Mouse (Mus musculus): ENCODE measurements at regions not wholly inside any gene's neighbourhood (a gene's known extent, or its start where the extent isn't known, plus 50 kb on each side); places are given as distances from the start of the nearest gene placed in this dataset.

- in situ Hi-C loops (cut with MboI, MseI), result no loop called here
These were observed 254.6 kb downstream of the Atp23 start for GRCm38 (mm10) chr10:126646587-126646986.

DNA sequence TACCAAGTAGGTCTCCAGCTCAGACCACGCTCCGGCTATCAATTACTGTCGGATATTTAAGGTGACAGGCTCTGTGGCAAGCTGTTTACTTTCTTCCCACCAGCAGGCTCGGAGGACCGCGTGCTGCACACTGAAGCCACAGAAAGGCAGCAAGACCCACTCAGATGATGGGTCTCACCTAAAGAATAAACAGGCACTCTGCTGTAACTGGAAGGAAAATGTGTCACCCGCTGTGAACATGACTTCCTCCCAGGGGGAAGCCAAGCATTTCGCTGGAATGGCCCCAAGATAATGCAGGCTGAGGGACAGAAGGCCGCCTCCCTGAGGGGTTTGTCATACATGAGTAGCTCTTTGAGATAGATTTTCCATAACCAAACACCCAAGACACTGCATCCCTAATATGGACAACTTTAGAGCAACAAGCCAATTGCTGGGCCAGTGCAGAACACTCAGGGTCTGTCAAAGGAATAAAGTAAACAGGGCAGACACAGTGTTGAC lies 259.3 kb downstream of the Atp23 start:
- in situ Hi-C loops (cut with MboI, MseI), result loop anchor here (5.0 kb wide), 1 partner anchor 980 kb away; no protein-coding TSS in a partner anchor

DNA sequence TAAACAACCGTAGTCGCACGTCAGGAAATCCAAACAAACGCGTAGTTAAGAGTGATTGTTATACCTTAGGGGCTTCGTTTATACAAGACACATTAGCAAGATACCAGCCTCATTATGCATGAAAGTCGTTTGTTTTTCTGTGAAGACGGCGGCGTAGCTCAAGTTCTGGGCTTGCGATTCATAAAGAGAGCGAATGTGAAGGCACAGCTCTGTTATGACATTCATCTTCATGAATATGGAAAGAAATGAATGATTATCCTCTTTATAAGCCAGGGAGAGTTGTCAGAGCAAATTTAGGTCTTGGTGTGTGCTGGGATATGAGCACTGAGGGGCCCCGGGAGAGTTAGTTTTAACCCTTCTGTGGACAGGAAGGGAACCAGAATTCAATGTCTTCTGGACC lies 266.4 kb downstream of the Atp23 start:
- in situ Hi-C loops (cut with MboI, MseI), result no loop called here

- in situ Hi-C loops (cut with MboI, MseI), result no loop called here
These were observed 273.1 kb downstream of the Atp23 start for GRCm38 (mm10) chr10:126628057-126628456.

DNA sequence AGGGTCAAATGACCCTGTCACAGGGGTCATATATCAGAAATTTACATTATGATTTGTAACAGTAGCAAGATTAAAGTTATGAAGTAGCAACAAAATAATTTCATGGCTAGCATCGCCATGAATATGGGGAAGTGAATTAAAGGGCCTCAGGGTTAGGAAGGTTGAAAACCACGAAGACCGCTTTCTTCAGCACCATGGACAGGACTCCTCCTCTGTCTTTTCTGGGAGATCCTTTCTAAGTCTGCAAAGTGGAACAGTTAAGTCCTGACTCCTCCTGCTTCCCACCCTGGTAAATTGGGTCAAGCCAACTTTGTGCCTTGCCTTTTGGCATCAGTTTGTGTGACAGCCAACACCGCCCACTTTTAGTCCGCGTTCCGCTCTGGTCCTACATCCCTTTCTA lies 275.7 kb downstream of the Atp23 start:
- in situ Hi-C loops (cut with MboI, MseI), result no loop called here

DNA sequence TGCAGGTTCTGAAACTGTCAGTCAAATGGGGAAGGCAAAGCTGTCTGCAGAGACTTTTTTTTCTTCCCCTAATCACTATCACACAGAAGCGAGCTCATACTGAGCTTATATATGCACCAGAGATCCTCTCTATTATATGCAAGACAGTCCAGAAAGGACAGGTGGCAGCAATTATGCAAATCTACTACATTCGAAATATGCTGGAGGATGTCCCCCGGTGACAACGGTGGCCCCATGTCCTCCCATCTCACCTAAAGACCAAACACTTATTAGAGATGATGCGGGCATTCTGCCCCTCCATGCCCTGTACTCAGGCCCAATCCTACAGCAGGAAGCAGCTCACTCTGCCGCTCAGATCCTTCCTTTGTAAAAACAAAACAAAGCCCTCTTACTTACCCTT lies 280.4 kb downstream of the Atp23 start:
- in situ Hi-C loops (cut with MboI, MseI), result no loop called here

DNA sequence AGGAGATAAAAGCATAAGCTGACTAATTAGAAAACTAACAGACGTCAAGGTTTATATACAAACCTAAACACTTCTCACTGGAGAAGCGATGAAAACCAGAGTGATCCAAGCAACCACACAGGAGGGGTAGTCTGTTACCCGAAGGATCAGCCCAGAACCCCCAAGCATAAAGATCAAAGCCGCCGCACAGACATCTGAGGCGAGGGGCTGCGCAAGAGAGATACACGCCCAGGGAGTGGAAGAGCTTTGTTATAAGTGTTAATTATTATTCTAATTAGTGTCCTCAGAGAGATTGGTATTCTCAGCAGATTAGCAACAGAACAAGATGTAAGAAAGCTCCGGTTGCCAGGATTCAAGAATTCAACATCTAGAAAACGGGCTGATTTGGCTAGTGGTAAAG lies 281.2 kb downstream of the Atp23 start:
- in situ Hi-C loops (cut with MboI, MseI), result no loop called here

DNA sequence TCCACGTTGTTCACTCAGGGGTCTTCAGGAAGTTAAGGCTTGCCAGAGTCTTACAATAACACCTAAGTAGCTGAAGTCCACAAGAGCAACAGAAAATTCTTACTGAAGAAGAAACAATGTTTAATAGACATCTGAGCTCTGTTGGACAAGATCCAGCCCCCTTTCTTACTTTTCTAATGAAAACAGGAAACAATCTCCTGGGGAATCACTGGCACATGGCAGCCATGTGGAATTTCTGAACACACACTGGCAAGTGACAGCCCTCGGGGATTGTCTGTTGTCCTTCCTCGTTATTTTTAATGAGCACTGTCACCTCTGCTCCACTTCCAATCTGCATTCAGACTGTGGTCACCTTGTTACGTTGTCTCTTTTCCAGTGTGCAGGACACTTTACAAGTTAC lies 288.9 kb downstream of the Atp23 start:
- in situ Hi-C loops (cut with MboI, MseI), result no loop called here

DNA sequence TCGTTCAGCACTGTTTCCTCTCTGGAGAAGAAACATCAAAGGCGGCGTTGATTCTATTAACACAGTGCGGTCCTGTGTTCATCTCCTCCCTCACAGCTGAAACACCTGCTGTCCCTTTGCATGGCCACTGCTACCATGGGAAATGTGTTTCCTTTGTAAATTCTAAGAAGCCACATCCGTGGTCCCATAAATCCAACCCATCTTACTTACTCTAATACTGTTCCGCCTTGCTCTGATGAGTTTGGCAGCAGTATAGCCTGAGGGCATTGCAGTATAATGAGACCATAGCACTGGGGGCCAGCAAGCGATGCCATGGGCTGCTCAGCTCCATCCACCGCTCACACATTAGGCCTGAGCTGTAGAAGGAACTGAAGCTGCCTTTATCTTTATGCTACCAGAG lies 290.6 kb downstream of the Atp23 start:
- in situ Hi-C loops (cut with MboI, MseI), result no loop called here

- in situ Hi-C loops (cut with MboI, MseI), result no loop called here
These were observed 301.5 kb downstream of the Atp23 start for GRCm38 (mm10) chr10:126599686-126600085.

DNA sequence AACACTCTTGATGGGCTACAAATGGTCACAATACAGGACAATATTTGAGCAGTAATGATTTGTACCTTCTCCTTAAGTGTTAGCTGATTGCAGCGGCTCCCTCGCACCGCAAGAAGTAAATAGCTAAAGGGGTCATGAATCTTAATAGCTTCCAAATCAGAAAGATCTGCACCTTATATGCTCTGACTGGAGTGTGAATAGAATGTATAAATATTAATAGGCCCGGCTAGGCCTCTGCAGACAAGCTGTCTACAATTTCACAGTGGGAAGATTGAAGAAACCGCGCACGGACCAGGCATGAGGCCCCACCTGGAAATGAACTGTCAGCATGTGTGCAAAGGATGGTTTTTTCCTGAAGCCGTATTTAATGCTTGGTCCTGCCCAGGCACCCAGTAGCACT lies 333.0 kb downstream of the Atp23 start:
- in situ Hi-C loops (cut with MboI, MseI), result no loop called here

DNA sequence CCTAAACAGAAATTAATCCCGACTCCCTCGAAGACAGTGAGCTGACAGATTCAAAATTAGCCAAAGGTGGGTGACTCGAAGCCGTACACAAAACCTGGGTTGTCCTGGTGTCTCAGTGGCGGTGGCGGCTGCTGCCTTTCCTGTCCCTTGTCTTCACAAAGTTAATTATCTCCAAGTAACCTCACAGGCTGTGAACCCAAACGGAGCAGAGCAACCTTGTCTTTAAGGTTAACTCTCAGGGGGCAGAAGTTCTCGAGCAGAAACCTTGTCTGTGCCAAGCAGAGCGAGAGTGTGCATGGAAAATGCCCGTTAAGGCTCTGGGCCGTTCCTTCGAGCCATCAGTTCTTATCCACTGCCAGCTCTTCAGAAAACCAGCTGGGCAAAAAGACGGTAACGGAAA lies 335.8 kb downstream of the Atp23 start:
- in situ Hi-C loops (cut with MboI, MseI), result no loop called here

- in situ Hi-C loops (cut with MboI, MseI), result no loop called here
These were observed 346.1 kb downstream of the Atp23 start for GRCm38 (mm10) chr10:126555080-126555479.

DNA sequence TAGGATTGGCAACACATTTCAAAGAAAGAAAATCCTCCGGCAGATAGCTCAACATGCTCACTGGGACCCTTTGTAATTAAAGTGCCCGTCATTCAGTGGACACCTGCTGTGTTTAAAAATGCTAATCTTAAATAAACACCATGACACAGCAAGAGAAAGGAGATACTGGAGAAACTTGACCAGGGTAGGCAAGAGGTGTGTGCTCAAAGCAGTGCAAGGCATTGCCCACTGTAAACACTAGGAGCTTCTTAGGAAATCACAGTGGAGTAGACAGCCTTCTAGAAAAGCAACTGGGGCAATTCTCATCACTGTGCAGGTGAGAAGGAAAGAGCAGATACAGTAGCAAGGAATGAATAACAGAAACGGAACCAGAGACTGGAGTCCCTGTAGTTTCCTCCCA lies 369.2 kb downstream of the Atp23 start:
- in situ Hi-C loops (cut with MboI, MseI), result no loop called here

DNA sequence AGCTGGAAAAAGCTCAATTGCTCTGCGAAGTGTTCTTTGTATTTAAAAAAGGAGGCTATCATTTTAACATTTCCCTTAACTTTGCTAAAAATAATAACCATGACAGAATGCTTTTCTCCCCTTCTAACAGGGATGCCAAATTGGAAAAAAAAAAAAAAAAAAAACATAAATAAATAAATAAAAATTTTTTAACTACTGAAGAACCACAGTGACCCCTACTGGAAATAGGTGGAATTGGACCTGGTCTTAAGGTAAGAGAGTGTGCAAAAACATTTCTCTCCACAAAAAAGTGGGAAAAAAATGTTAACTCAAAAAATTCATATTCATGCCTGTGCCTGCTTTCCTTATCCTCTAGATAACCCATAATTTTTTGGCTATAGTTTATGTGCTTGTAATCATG lies 369.8 kb downstream of the Atp23 start:
- in situ Hi-C loops (cut with MboI, MseI), result no loop called here

DNA sequence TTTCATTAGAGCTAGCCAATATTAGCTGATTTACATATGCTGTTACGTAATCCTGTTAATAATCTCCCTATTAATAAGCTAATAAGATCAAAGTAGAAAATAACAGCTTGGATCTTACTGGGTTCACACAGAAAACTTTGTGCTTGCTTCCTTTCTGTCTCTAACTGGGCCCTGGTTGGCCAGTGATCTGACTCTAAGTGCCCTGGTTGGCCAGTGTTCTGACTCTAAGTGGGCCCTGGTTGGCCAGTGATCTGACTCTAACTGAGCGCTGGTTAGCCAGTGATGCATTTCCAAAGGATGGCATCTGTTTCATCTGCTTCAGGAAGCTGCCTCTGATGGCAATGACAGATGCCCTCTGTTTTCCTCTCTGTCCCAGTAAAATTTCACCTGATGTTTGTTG lies 372.4 kb downstream of the Atp23 start:
- in situ Hi-C loops (cut with MboI, MseI), result no loop called here

DNA sequence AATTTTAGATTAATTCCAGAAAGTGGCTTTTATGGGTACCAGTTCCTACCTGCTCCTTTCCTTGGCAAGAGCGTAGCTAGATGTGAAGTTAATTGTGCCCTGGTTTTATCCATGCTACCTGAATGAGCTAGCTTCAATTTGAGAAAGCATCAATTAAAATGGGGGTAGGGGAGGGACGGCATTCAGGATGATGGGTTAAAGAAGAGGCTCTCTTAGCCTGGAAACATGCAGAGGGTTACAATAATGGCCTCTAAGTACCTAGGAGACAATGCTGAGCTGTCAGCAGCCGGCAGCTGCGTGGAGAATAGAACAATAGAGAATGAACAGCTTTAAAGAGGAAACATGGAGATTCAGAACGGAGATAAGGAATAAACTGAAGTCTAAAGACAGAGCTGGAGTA lies 375.0 kb downstream of the Atp23 start:
- in situ Hi-C loops (cut with MboI, MseI), result no loop called here

DNA sequence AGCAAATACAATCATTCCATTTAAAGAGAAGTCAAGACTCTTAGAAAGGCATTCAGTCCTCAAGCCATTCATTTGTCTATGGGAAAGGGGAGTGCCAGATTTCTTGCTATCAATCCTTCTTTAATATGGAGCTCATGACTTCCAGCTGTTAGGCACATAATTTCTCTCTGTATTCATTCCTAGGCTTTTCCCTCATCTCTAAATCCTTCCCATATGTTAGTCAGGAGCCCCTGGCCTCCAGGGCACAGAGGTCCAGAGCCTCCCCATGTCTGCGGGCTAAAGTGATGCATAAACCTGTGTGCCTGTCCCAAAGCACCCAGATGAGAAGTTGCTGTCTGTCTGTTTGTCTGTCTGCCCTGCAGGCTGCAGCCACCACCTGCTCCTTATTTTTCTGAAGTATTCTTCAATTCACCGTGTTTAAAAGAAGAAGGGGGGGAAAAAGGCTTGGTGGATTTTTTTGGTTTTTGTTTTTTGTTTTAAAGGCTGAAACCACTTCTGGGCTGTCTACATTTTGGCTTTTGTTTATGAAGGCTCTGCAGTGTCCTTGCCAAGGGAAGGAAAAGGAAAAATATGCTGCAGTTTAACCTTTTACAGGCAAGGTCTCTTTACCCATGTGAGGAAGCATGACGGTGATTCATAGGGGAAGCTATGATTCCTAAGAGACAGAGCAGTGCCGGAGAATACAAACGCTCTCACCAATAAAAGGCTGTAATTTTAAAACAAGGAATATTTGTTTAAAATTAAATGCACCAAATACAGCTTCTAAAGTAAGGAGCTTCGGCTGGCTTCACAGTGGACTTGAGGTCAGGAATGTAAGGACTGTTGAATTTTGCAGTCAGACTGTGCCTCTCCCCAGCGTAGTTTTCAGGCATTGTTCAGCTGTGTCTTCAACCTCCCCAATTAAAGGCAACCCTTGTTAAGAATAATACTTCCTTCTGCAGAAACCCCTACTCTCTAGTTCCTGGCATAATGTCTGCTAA lies 379.0 kb downstream of the Atp23 start:
- in situ Hi-C loops (cut with MboI, MseI), result no loop called here

GRCm38 (mm10) chr10:126520973-126521372 lies 380.2 kb downstream of the Atp23 start:
- in situ Hi-C loops (cut with MboI, MseI), result no loop called here

DNA sequence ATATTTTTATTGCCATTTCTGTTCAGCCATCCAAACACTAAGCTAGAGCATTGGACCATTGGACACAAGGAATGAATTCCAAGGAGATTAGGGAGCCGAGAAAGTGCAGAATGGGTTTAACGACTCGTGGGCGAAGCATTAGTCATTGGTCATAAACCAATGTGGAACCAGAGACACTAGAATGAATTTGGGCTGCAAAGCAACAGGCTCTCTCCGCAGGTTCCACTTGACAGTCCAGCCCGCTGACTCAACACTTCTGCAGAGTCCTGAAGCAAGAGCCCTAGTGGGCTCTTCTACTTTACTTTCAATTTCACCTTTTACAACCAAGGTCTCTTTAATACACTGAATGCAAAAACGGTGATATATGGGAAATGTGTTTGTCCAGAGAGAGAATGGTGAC lies 388.0 kb downstream of the Atp23 start:
- in situ Hi-C loops (cut with MboI, MseI), result no loop called here

- in situ Hi-C loops (cut with MboI, MseI), result no loop called here
These were observed 389.6 kb downstream of the Atp23 start for GRCm38 (mm10) chr10:126511511-126511910.

- in situ Hi-C loops (cut with MboI, MseI), result no loop called here
These were observed 395.2 kb downstream of the Atp23 start for GRCm38 (mm10) chr10:126505988-126506387.

GRCm38 (mm10) chr10:126502013-126502688 lies 399.0 kb downstream of the Atp23 start:
- in situ Hi-C loops (cut with MboI, MseI), result no loop called here
